Mouse (Mus musculus): ENCODE measurements around the gene Gm21860. TPM values are rescaled to one million over a fixed set of nuclear protein-coding genes. Genes with fewer than 3 reads are reported as not detected.

The Gm21860 gene
- polyA plus RNA-seq (2015; fragmentation: Illumina TruSeq; extraction: RNeasy Lipid Tissue Mini Kit (QIAGEN cat#74804); ENCODE audit: low read depth, low replicate concordance): not detected

DNA sequence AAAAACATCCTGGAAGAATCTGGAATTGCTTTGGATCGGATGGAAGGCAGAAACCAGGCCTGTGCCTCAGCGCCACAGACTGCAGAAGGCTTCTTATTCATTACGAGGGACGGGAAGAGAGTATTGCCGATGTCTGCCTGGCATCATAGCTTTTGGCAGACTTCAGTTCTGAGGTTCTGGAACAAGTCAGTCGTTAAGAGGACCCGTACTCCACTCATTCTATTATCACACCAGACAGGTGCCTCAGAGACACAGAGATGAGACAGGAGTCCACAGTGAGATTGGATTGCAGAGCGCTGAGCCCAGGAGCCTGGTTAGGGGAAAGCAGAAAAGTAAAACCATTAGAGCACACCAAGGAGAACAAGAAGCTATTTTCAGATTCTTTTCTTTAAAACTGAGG is at the start of gene Gm21860:
Gene Gm21860 (minus strand): TSS at position 101 of the 400 bp plus-strand sequence.

DNA sequence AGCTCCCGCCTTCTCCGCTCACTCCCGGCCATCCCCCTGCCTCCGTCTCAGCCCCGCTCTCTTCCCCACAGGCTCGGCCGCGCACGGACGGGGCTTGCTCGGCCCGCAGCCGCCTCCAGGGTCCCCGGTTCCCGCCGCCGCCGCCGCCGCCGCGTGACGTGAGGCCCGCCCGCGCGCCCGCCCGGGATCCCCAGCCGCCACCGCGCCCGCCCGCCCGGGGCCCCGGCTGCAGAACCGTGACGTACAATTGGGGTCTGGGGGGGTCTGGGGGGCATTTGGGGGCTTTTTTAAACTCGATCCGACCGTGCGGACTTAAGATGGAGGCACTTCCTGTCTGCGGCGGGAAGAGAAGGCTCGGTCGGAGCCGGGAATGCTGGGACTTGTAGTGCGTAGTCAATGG is 29.8 kb upstream of the Gm21860 start, which contains the start of gene Gm47283:
Gene Gm47283 (plus strand): TSS at position 301 of the 400 bp plus-strand sequence.

Other genes with a start within 250 kb of the Gm21860 start
- not detected for gene Gm47283, start 29.9 kb upstream of the Gm21860 start, polyA plus RNA-seq (2015; fragmentation: Illumina TruSeq; extraction: RNeasy Lipid Tissue Mini Kit (QIAGEN cat#74804); ENCODE audit: low read depth, low replicate concordance)
- gene Gm21748, start 84.4 kb upstream of the Gm21860 start, polyA plus RNA-seq (2015; fragmentation: Illumina TruSeq; extraction: RNeasy Lipid Tissue Mini Kit (QIAGEN cat#74804); ENCODE audit: low read depth, low replicate concordance): not detected

Measured in brain, adult 10 weeks (tissue).